Mouse (Mus musculus): ENCODE results near the gene Olfr718-ps1. TPM values are rescaled to one million over a fixed set of nuclear protein-coding genes. Genes with fewer than 3 reads are reported as not detected.

Gene Olfr718-ps1
- polyA plus RNA-seq, 1 experiment: not detected

GRCm38 (mm10) chr5:143126089-143126488 lies 21.3 kb downstream of the Olfr718-ps1 start:
- Histone ChIP-seq H3K27ac (ENCODE audit: insufficient read depth, low read length) (no peak overlapping the region), H3K4me3 (replicated peaks; ENCODE audit: insufficient read depth, low read depth, low read length) (no peak overlapping the region), H3K4me1 (ENCODE audit: control insufficient read depth, insufficient read depth, low read length) (peaks cover 10% of the 10 kb centered on the region), H3K27me3 (ENCODE audit: control insufficient read depth, insufficient read depth, low read length) (no peaks in the 10 kb centered on the region)
- TF ChIP-seq POLR2A (IDR thresholded peaks at IDR 0.05; ENCODE audit: borderline replicate concordance, insufficient read depth, low read length) (no peak), CTCF (IDR thresholded peaks at IDR 0.05; ENCODE audit: borderline replicate concordance, insufficient read depth, low read depth, low read length) (no peak)
- no peak for DNase-seq
- 89% methylated on average over 9 of the region's 9 CpGs for WGBS

- TF ChIP-seq CTCF (IDR thresholded peaks at IDR 0.05; ENCODE audit: borderline replicate concordance, insufficient read depth, low read depth, low read length) (no peak), POLR2A (IDR thresholded peaks at IDR 0.05; ENCODE audit: borderline replicate concordance, insufficient read depth, low read length) (no peak)
- peaks cover 10% of the 10 kb centered on the region for H3K4me1 ChIP-seq (ENCODE audit: control insufficient read depth, insufficient read depth, low read length)
- H3K27me3 ChIP-seq (ENCODE audit: control insufficient read depth, insufficient read depth, low read length): no peaks in the 10 kb centered on the region
- WGBS: 37% methylated on average over 7 of the region's 7 CpGs
- DNase-seq: no peak
- no peak overlapping the region for H3K4me3 ChIP-seq (replicated peaks; ENCODE audit: insufficient read depth, low read depth, low read length)
- no peak overlapping the region for H3K27ac ChIP-seq (ENCODE audit: insufficient read depth, low read length)
Observed at GRCm38 (mm10) chr5:143125601-143126000, 21.8 kb downstream of the Olfr718-ps1 start.

GRCm38 (mm10) chr5:143124805-143125378 lies 22.5 kb downstream of the Olfr718-ps1 start:
- H3K27ac ChIP-seq (ENCODE audit: insufficient read depth, low read length): no peak overlapping the region
- H3K4me1 ChIP-seq (ENCODE audit: control insufficient read depth, insufficient read depth, low read length): peaks cover 10% of the 10 kb centered on the region
- no peak overlapping the region for H3K4me3 ChIP-seq (replicated peaks; ENCODE audit: insufficient read depth, low read depth, low read length)
- peak; percentile 28 to 57 for DNase-seq
- no peaks in the 10 kb centered on the region for H3K27me3 ChIP-seq (ENCODE audit: control insufficient read depth, insufficient read depth, low read length)
- TF ChIP-seq CTCF (IDR thresholded peaks at IDR 0.05; ENCODE audit: borderline replicate concordance, insufficient read depth, low read depth, low read length) (no peak), POLR2A (IDR thresholded peaks at IDR 0.05; ENCODE audit: borderline replicate concordance, insufficient read depth, low read length) (no peak)
- WGBS: 69% methylated on average over 4 of the region's 4 CpGs

GRCm38 (mm10) chr5:143122673-143123072 lies 24.7 kb downstream of the Olfr718-ps1 start:
- Histone ChIP-seq H3K27ac (ENCODE audit: insufficient read depth, low read length) (no peak overlapping the region), H3K27me3 (ENCODE audit: control insufficient read depth, insufficient read depth, low read length) (no peaks in the 10 kb centered on the region), H3K4me3 (replicated peaks; ENCODE audit: insufficient read depth, low read depth, low read length) (no peak overlapping the region), H3K4me1 (ENCODE audit: control insufficient read depth, insufficient read depth, low read length) (peaks cover 4% of the 10 kb centered on the region; the same call in 1 of the 2 replicates)
- 81% methylated on average over 1 of the region's 1 CpGs for WGBS
- no peak for DNase-seq
- TF ChIP-seq POLR2A (IDR thresholded peaks at IDR 0.05; ENCODE audit: borderline replicate concordance, insufficient read depth, low read length) (no peak), CTCF (IDR thresholded peaks at IDR 0.05; ENCODE audit: borderline replicate concordance, insufficient read depth, low read depth, low read length) (no peak)

DNA sequence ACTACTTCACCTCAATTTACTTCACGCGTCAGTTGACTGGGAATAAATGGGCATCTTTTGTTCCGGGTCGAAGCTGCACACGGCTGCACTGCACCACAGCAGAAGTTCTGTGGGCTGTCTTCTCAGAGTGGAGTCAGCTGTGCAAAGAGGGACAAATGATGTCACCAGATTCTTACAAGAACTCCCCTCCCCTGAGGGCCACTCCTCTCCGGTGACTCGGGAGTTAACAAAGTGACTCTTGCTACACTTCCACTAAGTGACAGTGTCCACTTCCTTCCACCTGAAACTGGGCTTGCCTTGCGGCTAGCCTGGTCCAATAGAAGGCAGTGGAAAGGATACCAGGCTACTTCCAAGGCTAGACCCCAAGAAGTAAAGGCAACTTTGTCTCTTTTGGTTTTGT lies 25.3 kb downstream of the Olfr718-ps1 start:
- no peak for DNase-seq
- 85% methylated on average over 8 of the region's 8 CpGs for WGBS
- Histone ChIP-seq H3K27me3 (ENCODE audit: control insufficient read depth, insufficient read depth, low read length) (no peaks in the 10 kb centered on the region), H3K4me1 (ENCODE audit: control insufficient read depth, insufficient read depth, low read length) (peaks cover 3% of the 10 kb centered on the region; the same call in 1 of the 2 replicates), H3K4me3 (replicated peaks; ENCODE audit: insufficient read depth, low read depth, low read length) (no peak overlapping the region), H3K27ac (ENCODE audit: insufficient read depth, low read length) (no peak overlapping the region)
- no peak for TF ChIP-seq POLR2A (IDR thresholded peaks at IDR 0.05; ENCODE audit: borderline replicate concordance, insufficient read depth, low read length)
- no peak for TF ChIP-seq CTCF (IDR thresholded peaks at IDR 0.05; ENCODE audit: borderline replicate concordance, insufficient read depth, low read depth, low read length)

GRCm38 (mm10) chr5:143112281-143113246 lies 34.8 kb downstream of the Olfr718-ps1 start, which contains the start of gene Rnf216:
Gene Rnf216, minus strand, starts transcription at chr5:143112994.
- 1% methylated on average over 108 of the region's 110 CpGs for WGBS
- DNase-seq: peak; percentile 94 to 95
- TF ChIP-seq POLR2A (IDR thresholded peaks at IDR 0.05; ENCODE audit: borderline replicate concordance, insufficient read depth, low read length): peak; percentile 72
- TF ChIP-seq CTCF (IDR thresholded peaks at IDR 0.05; ENCODE audit: borderline replicate concordance, insufficient read depth, low read depth, low read length): peak; percentile 75
- H3K27ac ChIP-seq (ENCODE audit: insufficient read depth, low read length): peak within 1 kb of the TSS; percentile 19
- H3K4me1 ChIP-seq (ENCODE audit: control insufficient read depth, insufficient read depth, low read length): peaks cover 3% of the 10 kb centered on the region; the same call in 1 of the 2 replicates
- no peaks in the 10 kb centered on the region for H3K27me3 ChIP-seq (ENCODE audit: control insufficient read depth, insufficient read depth, low read length)
- peak within 1 kb of the TSS; percentile 66 for H3K4me3 ChIP-seq (replicated peaks; ENCODE audit: insufficient read depth, low read depth, low read length)

DNA sequence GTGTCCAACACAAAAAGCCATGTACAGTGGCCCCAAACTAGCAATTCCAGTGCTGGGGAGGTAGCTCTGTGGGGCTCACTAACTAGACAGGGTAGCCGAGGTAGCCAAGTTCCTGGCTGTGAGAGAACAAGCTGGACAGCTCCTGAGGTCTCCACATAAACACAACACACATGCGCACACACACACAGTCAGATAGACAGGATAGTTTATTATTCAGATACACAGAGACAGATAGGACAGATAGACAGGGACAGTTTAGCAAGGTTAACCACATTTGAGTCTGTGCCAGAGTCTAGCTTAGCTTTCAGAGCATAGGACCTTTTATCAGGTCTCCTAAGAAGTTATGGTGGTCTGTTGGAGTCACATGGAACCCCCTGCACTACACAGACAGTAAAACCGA lies 40.5 kb downstream of the Olfr718-ps1 start:
- H3K4me1 ChIP-seq (ENCODE audit: control insufficient read depth, insufficient read depth, low read length): peaks cover 5% of the 10 kb centered on the region
- no peak for TF ChIP-seq POLR2A (IDR thresholded peaks at IDR 0.05; ENCODE audit: borderline replicate concordance, insufficient read depth, low read length)
- no peak for TF ChIP-seq CTCF (IDR thresholded peaks at IDR 0.05; ENCODE audit: borderline replicate concordance, insufficient read depth, low read depth, low read length)
- no peak for DNase-seq
- H3K27me3 ChIP-seq (ENCODE audit: control insufficient read depth, insufficient read depth, low read length): no peaks in the 10 kb centered on the region
- 82% methylated on average over 3 of the region's 3 CpGs for WGBS
- H3K27ac ChIP-seq (ENCODE audit: insufficient read depth, low read length): no peak overlapping the region
- no peak overlapping the region for H3K4me3 ChIP-seq (replicated peaks; ENCODE audit: insufficient read depth, low read depth, low read length)
